Mouse (Mus musculus) skeletal muscle tissue, adult 2 months (tissue): ENCODE results near the gene 1700028P14Rik.
"Not testable (repeated sequence)": the region's sequence is repeated elsewhere in the genome, so short reads cannot be mapped to it uniquely, and the experiment has no call there.

Experiments
- DNase-seq: peaks from one replicate; pipeline ENCODE4 v3.0.0-alpha.2; 2012; ENCODE audit warnings: low read depth, low spot score

The 1700028P14Rik gene

DNA sequence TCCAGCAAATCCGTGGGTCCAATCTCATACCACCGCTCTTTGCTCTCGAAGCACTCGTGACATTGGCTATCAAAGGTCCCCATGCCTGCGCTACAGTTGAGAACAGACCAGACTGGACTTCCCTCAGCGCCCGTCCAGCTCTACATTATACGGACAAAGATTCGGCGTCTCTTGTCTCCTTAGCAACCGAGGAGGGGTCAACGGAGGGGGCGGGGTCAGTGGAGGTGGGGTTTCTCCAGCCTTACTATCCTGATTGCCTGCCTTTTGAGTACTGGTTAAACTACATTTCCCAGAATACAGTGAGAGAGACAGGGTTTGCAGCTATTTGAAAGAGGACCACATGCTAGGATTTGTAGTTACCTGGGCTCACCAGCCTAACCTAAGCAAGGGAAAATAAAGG is at the start of gene 1700028P14Rik:
TSS of gene 1700028P14Rik (minus strand) at position 169 of the 400 bp plus-strand sequence.
- no peak for DNase-seq

DNA sequence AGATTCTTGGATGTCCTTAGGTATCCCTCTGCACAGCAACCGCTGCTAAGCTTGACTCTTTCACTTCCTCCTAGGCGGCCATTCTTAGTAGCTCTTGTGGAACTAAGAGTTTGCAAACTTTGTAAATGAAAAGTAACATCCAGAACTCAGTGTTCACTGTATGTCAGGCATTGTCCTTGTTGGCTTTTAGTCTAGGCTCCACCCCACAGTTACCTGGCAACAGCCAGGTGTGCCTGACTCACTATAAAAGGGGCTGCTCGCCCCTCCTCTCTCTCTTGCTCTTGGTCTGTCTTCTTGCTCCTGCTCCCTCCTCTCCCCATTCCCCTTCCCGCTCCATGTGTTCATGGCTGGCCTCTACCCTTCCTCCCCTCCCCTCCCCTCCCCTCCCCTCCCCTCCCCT is 46.5 kb upstream of the 1700028P14Rik start:
- no peak for DNase-seq

GRCm38 (mm10) chr19:23698366-23698765 is 45.8 kb upstream of the 1700028P14Rik start:
- peak; percentile 21 for DNase-seq

- peak; percentile 33 for DNase-seq
Measured at GRCm38 (mm10) chr19:23697861-23698260, 45.2 kb upstream of the 1700028P14Rik start.

- peak; percentile 28 for DNase-seq
Measured at GRCm38 (mm10) chr19:23694344-23694743, 41.7 kb upstream of the 1700028P14Rik start.

DNA sequence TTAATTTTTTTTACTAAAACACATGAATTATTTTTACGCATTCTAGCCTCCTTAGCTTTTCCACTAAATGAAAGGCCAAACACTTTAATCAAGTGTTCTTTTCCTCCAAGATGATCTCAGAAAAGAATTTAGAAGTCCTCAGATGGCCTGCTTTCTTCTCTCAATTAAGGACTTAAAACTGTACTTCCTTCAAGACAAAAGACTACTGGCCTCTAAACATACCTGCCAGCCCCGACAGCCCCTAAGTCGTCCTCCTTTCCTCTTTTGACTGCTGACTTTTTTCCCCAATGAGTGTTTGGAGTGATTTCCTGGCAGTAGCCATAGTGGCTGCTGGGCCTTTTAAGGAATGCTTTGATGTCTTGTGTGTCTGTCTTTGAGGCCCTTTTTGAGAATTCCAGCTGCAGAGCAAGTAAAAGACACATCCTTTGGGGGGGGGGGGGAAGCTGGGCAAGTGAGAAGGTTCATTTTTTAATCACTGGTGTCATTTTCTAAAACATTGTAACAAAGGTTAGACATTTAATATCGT is 35.9 kb upstream of the 1700028P14Rik start:
- DNase-seq = no peak

GRCm38 (mm10) chr19:23687296-23688021 is 34.8 kb upstream of the 1700028P14Rik start, which contains the start of gene Ptar1:
Gene Ptar1 (plus strand): TSS chr19:23687429.
- peak; percentile 79 for DNase-seq

GRCm38 (mm10) chr19:23686962-23687295 is 34.3 kb upstream of the 1700028P14Rik start:
- no peak for DNase-seq

DNA sequence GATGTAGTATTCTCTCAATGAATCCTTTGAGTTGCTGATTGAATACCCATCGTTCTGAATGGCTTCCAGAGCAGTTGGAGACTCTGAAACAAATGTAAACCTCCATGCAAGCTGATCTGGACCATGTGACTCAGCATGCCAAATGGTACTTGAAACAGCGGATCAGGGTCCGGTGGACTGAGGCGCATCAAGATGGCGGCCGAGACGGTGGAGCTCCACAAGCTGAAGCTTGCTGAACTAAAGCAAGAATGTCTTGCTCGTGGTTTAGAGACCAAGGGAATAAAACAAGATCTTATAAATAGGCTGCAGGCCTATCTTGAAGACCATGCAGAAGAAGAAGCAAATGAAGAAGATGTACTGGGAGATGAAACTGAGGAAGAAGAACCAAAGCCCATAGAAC is 23.0 kb upstream of the 1700028P14Rik start:
- DNase-seq = not testable (repeated sequence)

DNA sequence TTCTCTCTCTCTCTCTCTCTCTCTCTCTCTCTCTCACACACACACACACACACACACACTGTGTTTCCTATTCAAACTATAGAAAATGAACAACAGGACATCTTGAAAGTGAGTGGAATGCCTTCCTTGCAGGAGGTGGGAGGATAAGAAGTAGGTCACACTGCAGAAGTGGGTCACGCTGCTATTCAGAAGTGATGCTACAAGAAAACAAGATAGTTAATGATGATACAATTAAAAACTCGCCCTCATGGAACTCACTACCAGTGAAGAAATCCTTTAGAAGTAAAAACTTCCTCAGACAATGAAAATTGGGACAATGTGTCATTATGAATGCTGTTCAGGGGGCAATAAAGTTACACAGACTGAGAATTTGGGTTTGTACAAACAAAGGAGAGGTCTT is 20.4 kb upstream of the 1700028P14Rik start:
- no peak for DNase-seq

GRCm38 (mm10) chr19:23668142-23668655 is 15.6 kb upstream of the 1700028P14Rik start:
- no peak for DNase-seq

DNA sequence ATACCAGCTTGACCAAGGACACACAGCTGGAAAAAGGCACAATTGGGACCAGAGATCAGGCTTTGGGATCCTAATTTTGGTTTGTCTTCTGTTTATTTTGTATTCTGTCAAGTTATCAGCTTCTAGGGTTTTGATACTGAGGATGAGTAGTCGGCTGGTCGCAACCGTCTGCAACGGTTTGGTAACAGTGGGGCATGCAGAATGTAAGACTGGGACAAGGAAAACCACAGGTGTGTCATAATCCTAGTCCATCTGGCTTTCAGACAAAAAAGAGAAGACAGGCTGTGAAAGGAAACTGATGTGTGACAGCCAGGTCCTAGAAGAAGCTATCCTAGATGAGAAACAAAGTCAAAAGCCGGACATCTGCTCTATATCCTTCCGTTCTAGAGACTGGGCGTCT is 11.5 kb upstream of the 1700028P14Rik start:
- DNase-seq = no peak

DNA sequence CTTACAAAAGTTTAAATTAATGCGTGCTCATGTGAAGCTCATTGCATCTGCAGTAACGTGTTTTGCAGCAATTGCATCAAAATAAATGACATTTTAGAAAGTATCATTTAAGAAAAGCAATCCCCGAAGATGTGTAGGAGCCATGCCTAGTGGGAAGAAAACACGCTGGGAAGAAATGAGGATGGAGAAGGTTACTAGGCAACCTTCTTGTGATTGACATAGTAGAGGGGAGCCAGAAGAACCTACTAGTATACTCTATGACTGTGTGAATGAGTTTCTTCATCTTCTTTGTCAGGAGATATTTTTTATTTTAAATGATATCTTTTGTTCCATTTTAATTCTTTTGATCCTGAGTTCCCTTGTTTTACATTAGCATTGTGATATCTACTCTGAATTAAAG is 5.7 kb upstream of the 1700028P14Rik start:
- no peak for DNase-seq

DNA sequence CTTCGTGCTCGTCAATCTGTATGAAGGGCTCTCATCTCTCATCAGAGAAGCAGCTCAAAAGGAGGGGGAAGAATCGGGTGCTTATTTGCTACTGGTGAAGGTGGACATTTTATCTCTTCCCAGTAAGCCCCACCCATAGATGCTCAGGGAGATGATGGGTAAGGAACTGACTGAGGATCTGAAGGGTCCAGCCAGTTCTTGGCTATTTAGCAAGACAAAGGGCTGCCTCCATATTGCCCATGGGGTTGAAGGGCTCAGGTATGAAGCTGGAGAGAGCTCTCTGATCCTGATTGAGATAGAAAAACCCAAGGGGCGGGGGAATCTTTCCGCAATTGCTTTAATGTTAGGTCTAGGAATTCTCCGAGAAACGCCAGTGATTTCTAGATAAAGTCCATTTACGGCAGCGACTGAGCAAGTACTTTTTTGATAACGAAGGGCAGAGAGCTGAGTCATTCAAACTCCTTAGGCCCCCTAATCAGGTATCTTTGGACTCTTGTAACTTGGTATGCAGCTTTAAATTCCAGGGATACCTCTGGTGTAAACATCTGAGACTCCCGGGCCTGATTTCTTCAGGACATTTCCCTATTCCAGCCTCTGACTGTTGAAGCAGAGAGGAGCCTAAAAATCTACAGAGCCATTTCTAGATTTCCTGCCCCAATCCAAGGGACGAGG is 4.8 kb upstream of the 1700028P14Rik start:
- DNase-seq = no peak

DNA sequence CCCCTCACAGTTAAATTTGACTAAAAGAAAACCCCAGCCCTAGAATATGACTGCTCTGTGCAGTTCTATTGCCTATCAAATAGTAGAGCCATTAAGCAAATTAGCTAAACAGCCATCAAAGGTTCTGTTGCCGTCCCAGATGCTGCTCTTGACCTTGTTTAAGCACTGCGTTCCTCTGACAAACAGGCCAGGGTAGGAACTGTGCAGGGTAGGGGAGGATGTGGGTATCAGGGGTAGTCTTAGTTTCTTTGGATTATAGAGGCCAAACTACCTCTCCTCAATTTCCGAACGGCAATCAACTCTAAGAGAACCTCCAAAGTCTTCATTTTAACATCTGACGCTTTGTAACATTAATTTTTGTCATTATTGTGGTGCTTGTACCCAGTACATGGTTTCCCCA is 542 bp upstream of the 1700028P14Rik start:
- DNase-seq = no peak

GRCm38 (mm10) chr19:23647308-23647707 is 5.3 kb downstream of the 1700028P14Rik start:
- DNase-seq = no peak

DNA sequence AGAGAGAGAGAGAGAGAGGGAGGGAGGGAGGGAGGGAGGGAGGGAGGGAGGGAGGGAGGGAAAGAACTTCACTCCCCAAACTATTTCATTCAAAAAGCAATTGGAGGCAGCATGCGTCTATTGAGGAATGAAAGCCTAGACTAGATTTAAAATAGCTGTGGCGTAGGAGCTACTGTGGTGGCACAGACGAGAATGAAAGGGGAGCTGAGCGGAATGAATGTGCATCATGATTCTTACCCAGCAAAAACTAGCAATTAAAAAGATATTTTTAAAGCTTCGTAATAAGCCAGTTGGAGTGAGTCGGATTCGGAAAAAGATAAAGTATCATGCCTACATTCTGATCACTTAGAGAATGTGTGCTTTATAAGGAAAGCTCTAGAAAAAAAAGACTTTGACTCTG is 7.3 kb downstream of the 1700028P14Rik start:
- no peak for DNase-seq

DNA sequence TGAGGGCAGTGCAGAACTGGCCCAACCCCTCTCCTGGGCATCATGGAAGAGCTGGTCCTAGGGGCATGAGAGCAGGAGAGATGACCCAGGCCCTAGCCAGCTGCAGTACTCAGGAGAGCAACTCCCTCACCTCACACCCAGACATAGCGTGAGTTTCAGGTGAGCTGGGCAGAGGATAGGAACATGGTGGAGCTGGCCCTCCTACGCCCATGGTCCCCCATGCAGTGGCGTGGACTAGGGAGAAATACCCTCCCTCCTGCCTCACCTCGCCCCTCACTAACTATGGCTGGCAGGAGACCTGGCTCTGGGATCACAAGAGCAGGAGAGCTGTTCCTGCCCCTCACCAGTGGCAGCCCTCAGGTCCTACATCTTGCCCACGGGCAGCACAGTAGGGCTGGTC is 8.8 kb downstream of the 1700028P14Rik start:
- DNase-seq = no peak

GRCm38 (mm10) chr19:23636786-23637185 is 15.8 kb downstream of the 1700028P14Rik start:
- DNase-seq = no peak

GRCm38 (mm10) chr19:23631611-23632492 is 20.8 kb downstream of the 1700028P14Rik start:
- no peak for DNase-seq

- peak; percentile 34 for DNase-seq
Measured at GRCm38 (mm10) chr19:23614268-23614667, 38.3 kb downstream of the 1700028P14Rik start.

- DNase-seq = no peak
Measured at GRCm38 (mm10) chr19:23609724-23610123, 42.9 kb downstream of the 1700028P14Rik start.
